Mouse (Mus musculus) small intestine, adult 2 months (tissue): Measurements from ENCODE around the gene Rtf2.

Source experiments
- CTCF ChIP-seq: fragments of 200-500 bp; IDR thresholded peaks from 2 replicates; pipeline ENCODE4 v1.5.1; 2012; ENCODE audit warnings: low read depth, mild to moderate bottlenecking, control low read depth, inconsistent platforms, low read length, moderate library complexity, mixed read lengths; ENCODE audit not compliant: insufficient replicate concordance, insufficient read length; ENCODE audit errors: extremely low read depth
- POLR2A ChIP-seq: fragments of 200-500 bp; IDR thresholded peaks from 2 replicates; pipeline ENCODE4 v1.6.1; 2012; ENCODE audit warnings: low read depth, mild to moderate bottlenecking, control low read depth, inconsistent platforms, low read length, moderate library complexity

GRCm38 (mm10) chr2:172477350-172477749 is 37.0 kb downstream of the Rtf2 start:
- TF ChIP-seq CTCF: no peak
- no peak for TF ChIP-seq POLR2A
